Comparison of ENCODE assay signal across 32 mouse cellular contexts in genomic region chr6:45791612-45792011, GRCm38 (mm10).
DNase-seq lines count a peak whose midpoint lies in the region; ATAC-seq and TF ChIP-seq lines count a peak whose summit lies in the region.
"Had no signal": no experiment of that assay in that cellular context is flagged by ENCODE, and none has a peak within 500 bp of the region (broad histone marks: within the 10 kb centered on the region; RNA-seq: fewer than 3 reads in every experiment).

No protein-coding gene starts in this region.

- H3K27me3 ChIP-seq in heart, embryonic 12.5 days (replicated peaks), result no peaks in the 10 kb centered on the region
- H3K27me3 ChIP-seq in heart, embryonic 15.5 days, result no peaks in the 10 kb centered on the region
- no peaks in the 10 kb centered on the region for H3K27me3 ChIP-seq in midbrain, embryonic 15.5 days (replicated peaks)
- no peaks in the 10 kb centered on the region for H3K27me3 ChIP-seq in stomach, postnatal 0 days (ENCODE audit: control insufficient read depth, insufficient read depth, low read length)
- H3K27me3 ChIP-seq: embryonic facial prominence, embryonic 12.5 days; forebrain, embryonic 12.5 days; hindbrain, embryonic 12.5 days; intestine, embryonic 15.5 days; limb, embryonic 15.5 days; liver, embryonic 13.5 days; megakaryocyte, embryonic 14.5 days; midbrain, embryonic 12.5 days; neural tube, embryonic 13.5 days had no signal

- no peaks in the 10 kb centered on the region for H3K36me3 ChIP-seq in heart, embryonic 12.5 days
- no peaks in the 10 kb centered on the region for H3K36me3 ChIP-seq in heart, embryonic 15.5 days
- no peaks in the 10 kb centered on the region for H3K36me3 ChIP-seq in midbrain, embryonic 15.5 days (replicated peaks)
- no peaks in the 10 kb centered on the region for H3K36me3 ChIP-seq in stomach, postnatal 0 days (ENCODE audit: control insufficient read depth, insufficient read depth, low read length)
- H3K36me3 ChIP-seq: embryonic facial prominence, embryonic 12.5 days; forebrain, embryonic 12.5 days; hindbrain, embryonic 12.5 days; intestine, embryonic 15.5 days; limb, embryonic 10.5 days; limb, embryonic 15.5 days; liver, embryonic 13.5 days; midbrain, embryonic 12.5 days; neural tube, embryonic 13.5 days had no signal

- H3K4me2 ChIP-seq in heart, embryonic 12.5 days, result no peak overlapping the region
- no peak overlapping the region for H3K4me2 ChIP-seq in heart, embryonic 15.5 days
- H3K4me2 ChIP-seq in midbrain, embryonic 15.5 days, result no peak overlapping the region
- no peak overlapping the region for H3K4me2 ChIP-seq in stomach, postnatal 0 days (replicated peaks; ENCODE audit: low read depth)
- H3K4me2 ChIP-seq: embryonic facial prominence, embryonic 12.5 days; forebrain, embryonic 12.5 days; hindbrain, embryonic 12.5 days; intestine, embryonic 15.5 days; limb, embryonic 15.5 days; liver, embryonic 13.5 days; midbrain, embryonic 12.5 days; neural tube, embryonic 13.5 days had no signal

- ATAC-seq in frontal cortex, adult (ENCODE audit: low TSS enrichment), result peak; percentile 98
- ATAC-seq in heart, embryonic 12.5 days (ENCODE audit: insufficient number of reproducible peaks, low FRiP score), result 0 out of 2 replicates have a peak, but pooled peaks have one; percentile 36
- ATAC-seq in heart, embryonic 15.5 days (replicated peaks; ENCODE audit: insufficient number of reproducible peaks, insufficient read depth, low FRiP score, low read depth), result peak; percentile 89
- no peak for ATAC-seq in midbrain, embryonic 15.5 days (replicated peaks)
- ATAC-seq in stomach, postnatal 0 days (ENCODE audit: low FRiP score, low TSS enrichment), result no peak
- ATAC-seq: CD4-positive, CD25-positive, alpha-beta regulatory T cell, adult 4 months; hindbrain, postnatal 0 days; intestine, embryonic 15.5 days; lung, postnatal 0 days had no signal

- no peak overlapping the region for H3K9ac ChIP-seq in heart, embryonic 12.5 days
- H3K9ac ChIP-seq in heart, embryonic 15.5 days, result no peak overlapping the region
- no peak overlapping the region for H3K9ac ChIP-seq in midbrain, embryonic 15.5 days
- H3K9ac ChIP-seq in stomach, postnatal 0 days (ENCODE audit: low read length), result no peak overlapping the region
- H3K9ac ChIP-seq: embryonic facial prominence, embryonic 12.5 days; forebrain, embryonic 12.5 days; hindbrain, embryonic 12.5 days; intestine, embryonic 15.5 days; limb, embryonic 15.5 days; liver, embryonic 13.5 days; midbrain, embryonic 12.5 days; neural tube, embryonic 13.5 days had no signal

- no peak for TF ChIP-seq CTCF in stomach, postnatal 0 days (IDR thresholded peaks at IDR 0.05; ENCODE audit: low read depth)

- no peak for TF ChIP-seq EP300 in stomach, postnatal 0 days (optimal IDR thresholded peaks at IDR 0.05)

- no peaks in the 10 kb centered on the region for H3K9me3 ChIP-seq in heart, embryonic 12.5 days (replicated peaks)
- H3K9me3 ChIP-seq in heart, embryonic 15.5 days (replicated peaks), result no peaks in the 10 kb centered on the region
- no peaks in the 10 kb centered on the region for H3K9me3 ChIP-seq in midbrain, embryonic 15.5 days
- no peaks in the 10 kb centered on the region for H3K9me3 ChIP-seq in stomach, postnatal 0 days (ENCODE audit: control insufficient read depth, low read length)
- H3K9me3 ChIP-seq: embryonic facial prominence, embryonic 12.5 days; forebrain, embryonic 12.5 days; hindbrain, embryonic 12.5 days; intestine, embryonic 15.5 days; limb, embryonic 10.5 days; limb, embryonic 15.5 days; liver, embryonic 13.5 days; megakaryocyte, embryonic 14.5 days; midbrain, embryonic 12.5 days; neural tube, embryonic 13.5 days had no signal

- no peak overlapping the region for H3K27ac ChIP-seq in heart, embryonic 12.5 days (ENCODE audit: poor library complexity, severe bottlenecking)
- peak overlapping the region; percentile 75 for H3K27ac ChIP-seq in heart, embryonic 15.5 days
- no peak overlapping the region for H3K27ac ChIP-seq in midbrain, embryonic 15.5 days
- no peak overlapping the region for H3K27ac ChIP-seq in stomach, postnatal 0 days (replicated peaks)
- H3K27ac ChIP-seq: embryonic facial prominence, embryonic 12.5 days; forebrain, embryonic 12.5 days; gastrocnemius, adult 2 months; hindbrain, embryonic 12.5 days; hindbrain, postnatal 0 days; intestine, embryonic 15.5 days; kidney, postnatal 0 days; limb, embryonic 10.5 days; limb, embryonic 15.5 days; liver, embryonic 13.5 days; midbrain, embryonic 12.5 days; neural tube, embryonic 13.5 days had no signal

- no peak overlapping the region for H3K4me3 ChIP-seq in heart, embryonic 12.5 days
- no peak overlapping the region for H3K4me3 ChIP-seq in heart, embryonic 15.5 days
- no peak overlapping the region for H3K4me3 ChIP-seq in midbrain, embryonic 15.5 days
- H3K4me3 ChIP-seq in stomach, postnatal 0 days (ENCODE audit: low read depth, low read length), result no peak overlapping the region
- H3K4me3 ChIP-seq: embryonic facial prominence, embryonic 12.5 days; forebrain, embryonic 12.5 days; gastrocnemius, adult 2 months; hindbrain, embryonic 12.5 days; intestine, embryonic 15.5 days; limb, embryonic 10.5 days; limb, embryonic 15.5 days; liver, embryonic 13.5 days; megakaryocyte, embryonic 14.5 days; midbrain, embryonic 12.5 days; neural tube, embryonic 13.5 days had no signal

- DNase-seq in frontal cortex, postnatal 25 days (ENCODE audit: low spot score in 2 of 2), result no peak
- no peak for DNase-seq in heart, postnatal 4 days
- no peak for DNase-seq in stomach, postnatal 0 days (ENCODE audit: low spot score)
- DNase-seq: adrenal gland, postnatal 14 days; cerebellum, adult 8-10 months; cerebellum, postnatal 36 days; gastrocnemius, adult 2 months; gastrocnemius, postnatal 36 days; kidney, adult 8-10 months; kidney, postnatal 4 days; liver, embryonic 13.5 days; lung, adult 18-20 months; lung, postnatal 4 days; right cerebral cortex, postnatal 4 days; thymus, postnatal 4 days had no signal

- no peaks in the 10 kb centered on the region for H3K4me1 ChIP-seq in heart, embryonic 12.5 days (replicated peaks)
- no peaks in the 10 kb centered on the region for H3K4me1 ChIP-seq in heart, embryonic 15.5 days (replicated peaks)
- no peaks in the 10 kb centered on the region for H3K4me1 ChIP-seq in midbrain, embryonic 15.5 days
- H3K4me1 ChIP-seq in stomach, postnatal 0 days (replicated peaks; ENCODE audit: control insufficient read depth, insufficient read depth), result no peaks in the 10 kb centered on the region
- H3K4me1 ChIP-seq: embryonic facial prominence, embryonic 12.5 days; forebrain, embryonic 12.5 days; hindbrain, embryonic 12.5 days; intestine, embryonic 15.5 days; limb, embryonic 10.5 days; limb, embryonic 15.5 days; liver, embryonic 13.5 days; megakaryocyte, embryonic 14.5 days; midbrain, embryonic 12.5 days; neural tube, embryonic 13.5 days had no signal

Comparison
In these comparisons a context has a peak if more than half of its experiments do, and no peak if none do; other contexts are left out.
1. ATAC-seq: peak in frontal cortex, adult (single experiment), heart, embryonic 12.5 days (single experiment) and heart, embryonic 15.5 days (single experiment); none in midbrain, embryonic 15.5 days (single experiment) and stomach, postnatal 0 days (single experiment).